Mouse (Mus musculus) heart, adult 2 months (tissue): ENCODE measurements around the gene Snrpb2. TPM values are rescaled to one million over a fixed set of nuclear protein-coding genes. Genes with fewer than 3 reads are reported as not detected.

Experiments
- DNase-seq, 2 experiments: peaks; one replicate each; pipeline ENCODE4 v3.0.0; 2021
- H3K27ac ChIP-seq: fragments of 200-600 bp; 2 replicates; pipeline ENCODE4 v1.8.1; 2022
- H3K27me3 ChIP-seq: fragments of 200-500 bp; 2 replicates; pipeline ENCODE4 v1.6.1; 2012; ENCODE audit warnings: mild to moderate bottlenecking, low read length, inconsistent platforms, mixed read lengths; ENCODE audit not compliant: control insufficient read depth, insufficient read depth
- H3K36me3 ChIP-seq: fragments of 200-500 bp; 2 replicates; pipeline ENCODE4 v1.6.1; 2012; ENCODE audit warnings: low read length, inconsistent platforms; ENCODE audit not compliant: control insufficient read depth, insufficient read depth
- H3K4me1 ChIP-seq: fragments of 200-500 bp; 2 replicates; pipeline ENCODE4 v1.6.1; 2011; ENCODE audit warnings: low read length; ENCODE audit not compliant: control insufficient read depth, insufficient read depth
- H3K4me3 ChIP-seq: fragments of 200-600 bp; 2 replicates; pipeline ENCODE4 v1.8.1; 2022
- H3K79me2 ChIP-seq: fragments of 200-500 bp; replicated peaks from 2 replicates; pipeline ENCODE4 v1.6.1; 2012; ENCODE audit warnings: mild to moderate bottlenecking, inconsistent platforms, low read length, moderate library complexity, mixed read lengths; ENCODE audit not compliant: control insufficient read depth, insufficient read depth
- H3K9ac ChIP-seq: fragments of 200-500 bp; 2 replicates; pipeline ENCODE4 v1.6.1; 2012; ENCODE audit warnings: low read depth, mild to moderate bottlenecking, control low read depth, inconsistent platforms, low read length, mixed read lengths
- CTCF ChIP-seq: fragments of 200-600 bp; IDR thresholded peaks from 2 replicates; pipeline ENCODE4 v1.8.1; 2022; ENCODE audit warnings: antibody characterized with exemption, mild to moderate bottlenecking, moderate library complexity
- EP300 ChIP-seq: fragments of 200-500 bp; IDR thresholded peaks from 2 replicates; pipeline ENCODE4 v1.6.1; 2011; ENCODE audit warnings: low read depth, low read length, control low read depth; ENCODE audit not compliant: insufficient read depth
- POLR2A ChIP-seq: fragments of 200-500 bp; IDR thresholded peaks from 2 replicates; pipeline ENCODE4 v1.6.1; 2011; ENCODE audit warnings: mild to moderate bottlenecking, low read depth, low read length, control low read depth; ENCODE audit not compliant: insufficient read depth
- WGBS: fragments of 180-500 bp; shearing (Covaris S2); methylation state at CpG from one replicate; pipeline ENCODE4 v1.1.7; 2018; 5-methylcytosine and 5-hydroxymethylcytosine counted together
- intact Hi-C: fragments of 180-260 bp; cut with DNase I; formaldehyde crosslinking; loops from one replicate; pipeline ENCODE4 v1.15.1; 2025
- polyA plus RNA-seq: library from polyadenylated mRNA; depleted of rRNA; stranded (reverse); fragments of >200 nt; gene quantifications from 2 replicates; pipeline ENCODE4 v1.2.3, GENCODE M21; 2012
- total RNA-seq, 2 experiments: library from RNA; stranded (reverse); gene quantifications; 2 replicates each; pipeline ENCODE4 v1.2.3; 2021

Gene Snrpb2
- total and polyA plus RNA-seq, 3 experiments, result 3.9 to 21.2 (median 20.6) TPM

GRCm38 (mm10) chr2:143024226-143024625 is 38.6 kb upstream of the Snrpb2 start:
- Histone ChIP-seq H3K36me3 (no peaks in the 10 kb centered on the region), H3K9ac (no peak overlapping the region), H3K27ac (no peak overlapping the region), H3K4me3 (no peak overlapping the region), H3K27me3 (no peaks in the 10 kb centered on the region), H3K79me2 (no peaks in the 10 kb centered on the region), H3K4me1 (no peaks in the 10 kb centered on the region)
- TF ChIP-seq POLR2A (no peak), EP300 (no peak), CTCF (no peak)
- no peak for DNase-seq
- 68% methylated on average over 4 of the region's 4 CpGs for WGBS
- intact Hi-C loops, result no loop called here

- Histone ChIP-seq H3K27me3 (no peaks in the 10 kb centered on the region), H3K36me3 (no peaks in the 10 kb centered on the region), H3K79me2 (no peaks in the 10 kb centered on the region), H3K9ac (no peak overlapping the region), H3K4me1 (no peaks in the 10 kb centered on the region), H3K27ac (no peak overlapping the region), H3K4me3 (no peak overlapping the region)
- WGBS, result 94% methylated on average over 1 of the region's 1 CpGs
- no peak for DNase-seq
- TF ChIP-seq POLR2A (no peak), EP300 (no peak), CTCF (no peak)
- intact Hi-C loops, result no loop called here
Measured at GRCm38 (mm10) chr2:143031283-143031682, 31.6 kb upstream of the Snrpb2 start.

- H3K79me2 ChIP-seq, result no peaks in the 10 kb centered on the region
- no peaks in the 10 kb centered on the region for H3K4me1 ChIP-seq
- H3K36me3 ChIP-seq, result no peaks in the 10 kb centered on the region
- TF ChIP-seq CTCF, result no peak
- no peak for TF ChIP-seq EP300
- no peaks in the 10 kb centered on the region; the same call in 1 of the 2 replicates for H3K27me3 ChIP-seq
- 78% methylated on average over 10 of the region's 10 CpGs for WGBS
- no peak for DNase-seq
- H3K4me3 ChIP-seq, result no peak overlapping the region
- H3K9ac ChIP-seq, result no peak overlapping the region
- intact Hi-C loops, result no loop called here
- H3K27ac ChIP-seq, result no peak overlapping the region
Measured at GRCm38 (mm10) chr2:143032378-143033255, 30.2 kb upstream of the Snrpb2 start.

- 58% methylated on average over 7 of the region's 7 CpGs for WGBS
- TF ChIP-seq CTCF (no peak), POLR2A (no peak), EP300 (no peak)
- Histone ChIP-seq H3K79me2 (no peaks in the 10 kb centered on the region), H3K4me1 (no peaks in the 10 kb centered on the region), H3K36me3 (no peaks in the 10 kb centered on the region), H3K27ac (no peak overlapping the region), H3K27me3 (no peaks in the 10 kb centered on the region; the same call in 1 of the 2 replicates), H3K4me3 (no peak overlapping the region), H3K9ac (no peak overlapping the region)
- DNase-seq, result no peak
- intact Hi-C loops, result no loop called here
Measured at GRCm38 (mm10) chr2:143034350-143035085, 28.3 kb upstream of the Snrpb2 start.

- WGBS, result 69% methylated on average over 10 of the region's 10 CpGs
- Histone ChIP-seq H3K9ac (no peak overlapping the region), H3K79me2 (no peaks in the 10 kb centered on the region), H3K4me3 (no peak overlapping the region), H3K27ac (no peak overlapping the region), H3K27me3 (no peaks in the 10 kb centered on the region; the same call in 1 of the 2 replicates), H3K4me1 (no peaks in the 10 kb centered on the region), H3K36me3 (no peaks in the 10 kb centered on the region)
- intact Hi-C loops, result no loop called here
- no peak for TF ChIP-seq POLR2A
- TF ChIP-seq EP300, result no peak
- TF ChIP-seq CTCF, result no peak
- DNase-seq, result peak; percentile 17 to 31
Measured at GRCm38 (mm10) chr2:143035086-143035593, 27.7 kb upstream of the Snrpb2 start.

GRCm38 (mm10) chr2:143041596-143041995 is 21.2 kb upstream of the Snrpb2 start:
- no peak for DNase-seq
- TF ChIP-seq EP300, result no peak
- TF ChIP-seq CTCF, result no peak
- TF ChIP-seq POLR2A, result no peak
- Histone ChIP-seq H3K27ac (no peak overlapping the region), H3K79me2 (no peaks in the 10 kb centered on the region), H3K4me1 (no peaks in the 10 kb centered on the region), H3K36me3 (no peaks in the 10 kb centered on the region), H3K9ac (no peak overlapping the region), H3K27me3 (no peaks in the 10 kb centered on the region; the same call in 1 of the 2 replicates), H3K4me3 (no peak overlapping the region)
- WGBS, result 58% methylated on average over 1 of the region's 1 CpGs
- intact Hi-C loops, result no loop called here
